Mouse (Mus musculus) liver, postnatal 0 days (tissue): Measurements from ENCODE around the gene Syt11.

Source experiments
- CTCF ChIP-seq: sonication (generic); IDR thresholded peaks from 2 replicates; pipeline ENCODE4 v1.5.1; 2016; ENCODE audit warnings: antibody characterized with exemption, low read depth
- EP300 ChIP-seq: IDR thresholded peaks from 2 replicates; pipeline ENCODE4 v1.6.1; 2016; ENCODE audit warnings: antibody characterized with exemption, low read depth, mild to moderate bottlenecking

DNA sequence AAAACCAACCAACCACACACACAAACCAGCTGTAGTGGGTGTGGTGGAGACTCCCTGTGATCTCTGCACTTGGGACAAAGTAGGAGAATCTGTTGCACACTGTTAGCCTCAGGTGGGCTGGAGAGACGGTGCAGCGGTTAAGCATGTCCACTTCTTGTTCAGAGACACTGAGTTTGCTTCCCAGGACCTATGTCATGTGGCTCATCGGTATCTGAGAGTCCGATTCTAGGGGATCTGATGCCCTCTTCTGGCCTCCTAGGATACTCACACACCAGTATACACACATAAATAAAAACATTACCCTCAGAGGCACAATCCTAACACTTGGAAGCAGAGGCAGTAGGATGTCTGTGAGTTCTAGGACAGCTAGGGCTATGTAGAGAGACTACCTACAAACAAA lies 20.7 kb downstream of the Syt11 start:
- TF ChIP-seq EP300 (no peak), CTCF (peak; percentile 50)
